Mouse (Mus musculus): ENCODE results near the gene Zfp568. TPM values are rescaled to one million over a fixed set of nuclear protein-coding genes. Genes with fewer than 3 reads are reported as not detected.

The Zfp568 gene
- polyA plus RNA-seq, 1 experiment from 2014 or later, result 2.8 TPM

DNA sequence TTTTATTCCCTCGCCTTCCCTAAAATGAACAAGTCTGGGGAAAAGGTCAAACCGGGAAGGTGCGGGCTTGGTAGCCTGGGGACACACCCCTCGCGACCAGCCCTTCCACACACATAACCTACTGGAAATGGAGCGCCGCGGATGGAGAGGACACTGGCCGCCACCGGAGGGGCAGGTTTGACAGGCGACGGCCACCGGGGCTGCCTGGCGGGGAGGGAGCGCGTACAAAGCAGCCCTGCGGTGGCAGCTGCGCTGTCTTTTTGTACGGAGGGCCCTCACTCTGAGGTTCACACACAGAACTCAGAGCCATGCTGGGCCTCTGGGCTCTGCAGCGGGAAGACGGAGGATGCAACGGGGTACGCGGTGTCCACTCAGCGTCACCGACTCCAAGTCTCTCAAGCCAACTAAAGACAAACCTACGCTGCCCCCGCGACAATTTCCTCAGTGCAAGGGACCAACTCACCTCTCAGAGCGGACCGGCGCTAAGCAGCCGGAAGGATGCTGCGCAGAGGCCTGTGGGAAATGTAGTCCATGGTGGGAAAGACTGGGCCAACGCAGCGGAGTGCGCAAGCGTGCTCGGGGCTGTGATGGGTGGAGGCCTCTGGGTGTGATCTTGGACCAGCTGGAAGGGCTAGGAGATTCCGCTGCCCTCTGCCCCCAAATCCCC is 67.3 kb downstream of the Zfp568 start, which contains the start of gene Zfp14:
Zfp14 (minus strand) TSS at position 499 of the 667 bp plus-strand sequence.
- Histone ChIP-seq H3K79me2 (ENCODE audit: inconsistent target) (no peaks in the 10 kb centered on the region), H3K27ac (no peak within 1 kb of the TSS)
- WGBS (ENCODE audit: missing documents), result 3% methylated on average over 40 of the region's 40 CpGs

DNA sequence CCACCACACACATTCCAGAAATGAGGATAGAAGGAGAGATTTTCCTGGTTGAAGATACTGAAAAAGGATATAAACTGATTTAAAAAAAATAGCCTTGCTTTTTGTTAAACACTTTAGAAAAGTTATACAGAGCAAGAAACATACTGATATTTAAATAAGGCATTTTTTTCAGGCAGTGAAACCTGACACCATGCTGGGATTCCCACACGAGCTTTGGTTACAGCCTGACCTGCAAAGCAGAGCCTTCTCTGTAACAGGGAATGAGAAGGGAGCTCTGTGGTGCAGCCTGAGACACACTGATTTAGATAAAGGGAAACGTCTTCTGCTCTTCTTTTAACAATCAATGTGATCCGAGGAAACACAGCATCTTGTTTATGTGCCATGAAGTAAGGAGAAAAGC is 69.8 kb downstream of the Zfp568 start:
- 20% methylated on average over 3 of the region's 3 CpGs for WGBS (ENCODE audit: missing documents)
- peaks cover 16% of the 10 kb centered on the region; the same call in 1 of the 2 replicates for H3K36me3 ChIP-seq (ENCODE audit: inconsistent target)
- no peaks in the 10 kb centered on the region for H3K79me2 ChIP-seq (ENCODE audit: inconsistent target)
- no peak overlapping the region for H3K4me3 ChIP-seq (ENCODE audit: inconsistent target)
- H3K27ac ChIP-seq, result no peak overlapping the region

More for the DNA sequence above, 67.3 kb downstream of the Zfp568 start, which contains the start of gene Zfp14:
- peaks cover 1% of the 10 kb centered on the region; the same call in 1 of the 2 replicates for H3K36me3 ChIP-seq (ENCODE audit: inconsistent target)
- H3K4me3 ChIP-seq (ENCODE audit: inconsistent target), result peak within 1 kb of the TSS; percentile 65

DNA sequence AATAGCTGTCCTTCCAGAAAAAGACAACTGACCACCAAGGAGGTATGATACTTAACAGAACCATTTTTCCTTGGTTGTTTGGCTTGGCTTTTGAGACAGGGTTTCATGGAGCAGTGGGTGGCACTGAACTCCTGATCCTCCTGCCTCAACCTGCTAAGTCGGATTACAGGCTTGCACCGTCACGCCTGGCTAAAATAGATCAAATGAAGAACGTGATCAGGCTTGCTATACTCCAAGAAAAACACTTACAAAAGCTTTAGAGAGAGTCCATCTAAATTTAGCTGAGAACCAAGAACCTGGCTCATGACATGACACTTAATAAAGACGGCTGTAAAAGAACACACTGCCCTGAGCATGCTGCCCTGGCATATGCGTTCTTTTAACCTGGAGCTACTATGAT is 76.6 kb downstream of the Zfp568 start:
- no peaks in the 10 kb centered on the region for H3K79me2 ChIP-seq (ENCODE audit: inconsistent target)
- 99% methylated on average over 6 of the region's 6 CpGs for WGBS (ENCODE audit: missing documents)
- H3K36me3 ChIP-seq (ENCODE audit: inconsistent target), result peaks cover 24% of the 10 kb centered on the region; the same call in 1 of the 2 replicates
- no peak overlapping the region for H3K27ac ChIP-seq
- H3K4me3 ChIP-seq (ENCODE audit: inconsistent target), result no peak overlapping the region

DNA sequence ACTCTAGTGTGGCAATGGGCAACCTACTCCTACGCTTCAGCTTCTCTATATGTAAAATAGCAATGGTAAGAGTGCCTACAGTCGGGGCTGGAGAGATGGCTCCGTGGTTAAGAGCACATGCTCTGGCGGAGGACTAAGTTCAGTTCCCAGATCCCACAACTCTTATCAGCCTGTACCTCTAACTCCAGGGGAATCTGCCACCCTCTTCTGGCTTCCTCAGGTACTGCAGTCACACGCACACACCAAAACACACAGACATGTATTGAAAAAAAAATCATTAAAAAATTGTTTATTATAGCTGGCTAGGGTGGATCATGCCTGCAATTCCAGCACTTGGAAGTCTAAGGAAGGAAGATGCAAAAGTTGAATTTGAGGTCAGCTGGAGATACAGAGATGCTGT is 78.7 kb downstream of the Zfp568 start:
- 91% methylated on average over 5 of the region's 5 CpGs for WGBS (ENCODE audit: missing documents)
- peaks cover 14% of the 10 kb centered on the region; the same call in 1 of the 2 replicates for H3K36me3 ChIP-seq (ENCODE audit: inconsistent target)

DNA sequence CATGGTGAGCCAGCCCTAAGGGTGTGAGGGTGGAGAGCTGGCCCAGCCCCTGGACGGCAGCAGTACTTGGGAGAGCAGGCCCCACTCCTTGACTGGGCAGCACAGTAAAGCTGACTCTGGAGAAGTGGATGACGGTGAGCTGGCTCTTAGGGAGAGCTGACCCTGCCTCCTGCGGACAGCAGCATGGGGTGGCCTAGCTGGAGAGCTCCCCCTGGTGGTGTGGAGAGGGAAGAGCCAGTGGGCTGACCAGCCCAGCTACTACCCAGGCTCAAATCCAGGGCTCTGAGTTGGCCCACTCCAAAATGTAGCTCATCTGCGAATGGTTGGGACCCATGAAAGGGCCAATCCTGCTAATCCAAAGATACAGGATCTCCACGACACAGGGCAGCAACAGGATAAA is 80.9 kb downstream of the Zfp568 start:
- no peak overlapping the region for H3K27ac ChIP-seq
- no peaks in the 10 kb centered on the region for H3K79me2 ChIP-seq (ENCODE audit: inconsistent target)
- H3K4me3 ChIP-seq (ENCODE audit: inconsistent target), result no peak overlapping the region
- 95% methylated on average over 5 of the region's 5 CpGs for WGBS (ENCODE audit: missing documents)
- peaks cover 24% of the 10 kb centered on the region; the same call in 1 of the 2 replicates for H3K36me3 ChIP-seq (ENCODE audit: inconsistent target)

More for the DNA sequence above, 78.7 kb downstream of the Zfp568 start:
- no peak overlapping the region for H3K27ac ChIP-seq
- no peak overlapping the region for H3K4me3 ChIP-seq (ENCODE audit: inconsistent target)
- no peaks in the 10 kb centered on the region for H3K79me2 ChIP-seq (ENCODE audit: inconsistent target)

DNA sequence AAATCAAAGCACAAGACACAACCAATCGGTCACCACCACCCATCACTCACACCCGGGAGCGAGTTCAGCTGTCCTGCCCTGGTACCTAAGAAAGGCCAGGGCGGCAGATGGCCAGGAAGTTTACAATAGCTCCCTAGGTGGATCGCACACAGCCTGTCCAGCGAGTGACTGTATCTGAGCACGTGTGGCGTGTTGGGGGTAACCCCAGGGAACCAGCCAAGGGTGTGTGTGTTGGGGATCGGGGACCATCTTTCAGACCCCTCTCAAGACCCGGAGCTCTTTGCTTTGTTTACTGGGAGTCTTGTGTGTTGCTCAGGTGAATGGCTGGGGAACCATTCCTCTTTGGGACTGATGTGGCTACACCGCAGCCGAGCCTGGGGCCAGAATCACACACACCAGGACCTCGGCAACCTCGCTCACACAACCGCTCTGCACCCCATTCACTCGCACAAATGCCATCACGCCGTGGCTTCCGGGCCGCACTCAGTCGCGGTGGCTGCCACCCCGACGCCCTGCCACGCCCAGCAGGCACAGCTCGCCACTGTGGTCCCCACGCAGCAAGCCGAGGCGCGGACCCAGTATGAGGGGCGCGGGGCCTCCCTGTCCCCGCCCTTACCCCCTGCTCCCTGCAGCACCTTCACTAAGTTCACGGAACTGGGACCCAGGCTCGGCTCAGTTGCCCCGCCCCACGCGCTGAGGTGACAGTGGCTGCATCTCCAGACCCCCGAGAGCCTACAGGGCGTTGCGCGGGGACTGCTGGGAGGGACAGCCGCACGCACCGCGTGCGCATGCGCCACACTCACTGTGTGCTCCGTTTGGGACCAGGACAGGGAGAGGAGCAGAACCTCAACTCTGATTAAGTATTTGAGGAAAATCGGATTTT is 88.6 kb downstream of the Zfp568 start, which contains the start of gene Zfp82:
Zfp82 (minus strand) TSS at position 755 of the 883 bp plus-strand sequence.
- no peaks in the 10 kb centered on the region for H3K79me2 ChIP-seq (ENCODE audit: inconsistent target)
- H3K4me3 ChIP-seq (ENCODE audit: inconsistent target), result peak within 1 kb of the TSS; percentile 55
- 0 out of 2 replicates have a peak, but pooled peaks cover 11% of the 10 kb centered on the region for H3K36me3 ChIP-seq (ENCODE audit: inconsistent target)
- H3K27ac ChIP-seq, result no peak within 1 kb of the TSS
- under 1% methylated on average over 49 of the region's 50 CpGs for WGBS (ENCODE audit: missing documents)

Other genes with a start within 250 kb of the Zfp568 start
- gene Zfp84, start 215.4 kb upstream of the Zfp568 start, polyA plus RNA-seq (2018), result 8.7 to 12.3 TPM (median 11.7 TPM) in 3 replicates
- gene Zfp30, start 200.0 kb upstream of the Zfp568 start, polyA plus RNA-seq (2018), result 0.57 to 1.1 TPM (median 0.83 TPM) in 3 replicates
- gene Zfp790, start 167.8 kb upstream of the Zfp568 start, polyA plus RNA-seq (2018), result 7.8 to 8.9 TPM (median 8.4 TPM) in 3 replicates
- gene Zfp940, start 130.3 kb upstream of the Zfp568 start, polyA plus RNA-seq (2018), result 0.31 to 0.79 TPM (median 0.50 TPM) in 3 replicates
- 2.0 to 2.8 TPM (median 2.5 TPM) in 3 replicates for gene Zfp420, start 124.0 kb upstream of the Zfp568 start, polyA plus RNA-seq (2018)
- 2.9 to 5.0 TPM (median 3.6 TPM) in 3 replicates for gene Zfp27, start 77.4 kb upstream of the Zfp568 start, polyA plus RNA-seq (2018)
- 1.3 to 2.7 TPM (median 1.6 TPM) in 3 replicates for gene Zfp383, start 75.7 kb upstream of the Zfp568 start, polyA plus RNA-seq (2018)
- 4.4 to 6.4 TPM (median 5.5 TPM) in 3 replicates for gene Zfp74, start 29.9 kb upstream of the Zfp568 start, polyA plus RNA-seq (2018)
- 1.3 to 1.7 TPM (median 1.5 TPM) in 3 replicates for gene Zfp14, start 67.4 kb downstream of the Zfp568 start, polyA plus RNA-seq (2018)
- gene Zfp82, start 88.9 kb downstream of the Zfp568 start, polyA plus RNA-seq (2018), result 2.3 to 2.6 TPM (median 2.5 TPM) in 3 replicates
- gene Gm26920, start 106.5 kb downstream of the Zfp568 start, polyA plus RNA-seq (2018), result not detected in 3 replicates
- gene Zfp566, start 106.6 kb downstream of the Zfp568 start, polyA plus RNA-seq (2018), result 1.9 to 2.1 TPM (median 2.0 TPM) in 3 replicates
- gene Zfp260, start 110.8 kb downstream of the Zfp568 start, polyA plus RNA-seq (2018), result 12.5 to 26.3 TPM (median 21.7 TPM) in 3 replicates
- gene Zfp382, start 138.0 kb downstream of the Zfp568 start, polyA plus RNA-seq (2018), result 4.3 to 6.3 TPM (median 4.8 TPM) in 3 replicates
- 17.2 to 34.1 TPM (median 30.3 TPM) in 3 replicates for gene Zfp146, start 185.8 kb downstream of the Zfp568 start, polyA plus RNA-seq (2018)
- gene Cox7a1, start 200.2 kb downstream of the Zfp568 start, polyA plus RNA-seq (2018), result 6.1 to 9.1 TPM (median 8.4 TPM) in 3 replicates
- 404 to 602 TPM (median 510 TPM) in 3 replicates for gene Capns1, start 214.9 kb downstream of the Zfp568 start, polyA plus RNA-seq (2018)
- 34.2 to 47.5 TPM (median 41.3 TPM) in 3 replicates for gene Polr2i, start 248.0 kb downstream of the Zfp568 start, polyA plus RNA-seq (2018)
- 57.6 to 136 TPM (median 89.3 TPM) in 3 replicates for gene Tbcb, start 248.3 kb downstream of the Zfp568 start, polyA plus RNA-seq (2018)